Mouse (Mus musculus) brown adipose tissue, adult 24 weeks (tissue): ENCODE measurements at regions not wholly inside any gene's neighbourhood (a gene's known extent, or its start where the extent isn't known, plus 50 kb on each side); places are given as distances from the start of the nearest gene placed in this dataset.

Experiments
- H3K27ac ChIP-seq: fragments of 200-500 bp; replicated peaks from 2 replicates; pipeline ENCODE4 v1.5.1; 2012; ENCODE audit warnings: low read depth, mild to moderate bottlenecking, low read length
- H3K4me1 ChIP-seq: fragments of 200-500 bp; 2 replicates; pipeline ENCODE4 v1.6.1; 2012; ENCODE audit warnings: low read length, mixed read lengths; ENCODE audit not compliant: control insufficient read depth, insufficient read depth, insufficient read length
- H3K4me3 ChIP-seq: fragments of 200-500 bp; 2 replicates; pipeline ENCODE4 v1.5.1; 2012; ENCODE audit warnings: low read depth, mild to moderate bottlenecking, low read length, moderate library complexity; ENCODE audit not compliant: insufficient read depth

DNA sequence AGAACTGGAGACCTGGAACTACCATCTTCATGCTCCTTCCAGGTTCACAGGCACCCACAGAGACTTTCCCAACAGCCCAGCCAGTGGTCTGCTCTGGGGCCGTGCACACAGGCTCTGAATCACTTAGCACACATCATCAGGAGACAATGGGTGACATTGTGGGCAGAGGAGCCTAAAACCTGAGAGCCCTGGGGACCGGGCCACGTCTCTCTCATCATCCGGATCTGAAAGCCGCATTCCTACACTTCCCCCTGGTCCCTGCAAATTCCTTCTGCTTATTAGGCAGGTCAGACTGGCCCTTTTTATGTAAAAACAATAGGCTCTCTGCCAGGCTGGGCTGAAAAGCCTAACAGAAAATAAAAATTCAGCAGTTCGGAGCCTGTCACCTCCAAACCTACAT, 119.6 kb upstream of the Tbx3 start:
- Histone ChIP-seq H3K27ac (no peak overlapping the region), H3K4me1 (peaks cover 10% of the 10 kb centered on the region; the same call in 1 of the 2 replicates)

DNA sequence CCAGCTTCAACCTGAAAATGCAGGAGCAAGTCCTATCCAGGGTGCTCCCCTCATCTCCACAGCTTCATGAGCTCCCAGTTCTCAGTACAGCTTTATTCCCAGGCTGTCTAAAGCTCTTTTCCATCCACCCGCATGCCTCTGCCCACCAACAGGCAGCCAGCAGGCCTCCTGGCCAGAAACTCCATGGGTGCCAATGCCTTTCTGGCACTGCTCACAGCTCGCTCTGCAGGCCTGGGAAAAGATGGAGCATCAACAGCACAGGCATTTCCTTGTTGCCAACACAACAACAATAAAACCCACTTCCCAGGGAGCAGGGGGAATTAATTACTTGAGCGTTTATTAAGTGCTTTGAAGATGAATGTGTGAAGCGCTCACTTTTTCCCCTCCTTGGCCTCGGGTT, 117.0 kb upstream of the Tbx3 start:
- no peak overlapping the region for H3K27ac ChIP-seq
- H3K4me1 ChIP-seq: peaks cover 10% of the 10 kb centered on the region; the same call in 1 of the 2 replicates
- H3K4me3 ChIP-seq: no peak overlapping the region

More for the DNA sequence above, 119.6 kb upstream of the Tbx3 start:
- no peak overlapping the region for H3K4me3 ChIP-seq

DNA sequence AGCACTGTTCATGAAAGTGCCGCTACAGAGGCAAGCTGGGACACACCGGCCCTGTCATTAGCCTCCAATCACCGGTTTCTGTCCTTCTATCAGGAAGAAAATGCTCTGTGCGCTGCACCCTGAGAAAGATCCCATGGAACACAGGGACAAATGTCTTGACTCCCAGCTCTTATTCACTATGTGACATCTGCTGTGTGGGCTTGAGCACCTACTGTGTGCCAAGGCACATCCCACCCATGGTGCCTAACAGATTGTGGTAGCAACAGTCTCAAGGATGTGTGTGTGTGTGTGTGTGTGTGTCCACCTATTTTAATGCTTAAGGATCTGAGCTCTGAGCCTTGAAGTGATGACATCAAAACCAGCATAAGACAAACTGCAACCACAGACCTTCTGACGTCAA, 113.4 kb upstream of the Tbx3 start:
- Histone ChIP-seq H3K27ac (no peak overlapping the region), H3K4me1 (peaks cover 10% of the 10 kb centered on the region; the same call in 1 of the 2 replicates), H3K4me3 (no peak overlapping the region)

DNA sequence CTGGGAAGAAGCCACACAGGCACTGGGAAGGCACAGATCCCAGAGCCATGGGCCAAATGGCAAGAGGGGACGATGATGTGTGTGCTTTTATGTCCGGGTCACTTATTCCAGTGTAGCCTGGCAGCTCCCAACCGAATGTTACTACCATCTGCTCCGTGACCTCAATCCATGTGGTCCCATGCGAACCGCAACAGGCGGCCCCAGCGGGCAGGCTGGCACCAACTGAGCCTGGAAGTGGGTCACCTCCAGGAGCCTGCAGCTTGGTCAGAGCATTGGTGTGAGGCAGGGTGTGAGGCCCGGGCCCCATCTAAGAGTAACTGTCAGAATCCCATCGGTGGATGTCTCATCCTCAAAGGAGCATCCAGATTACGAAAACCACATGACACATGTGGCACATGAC, 110.8 kb upstream of the Tbx3 start:
- Histone ChIP-seq H3K27ac (no peak overlapping the region), H3K4me1 (peaks cover 9% of the 10 kb centered on the region; the same call in 1 of the 2 replicates), H3K4me3 (no peak overlapping the region)

DNA sequence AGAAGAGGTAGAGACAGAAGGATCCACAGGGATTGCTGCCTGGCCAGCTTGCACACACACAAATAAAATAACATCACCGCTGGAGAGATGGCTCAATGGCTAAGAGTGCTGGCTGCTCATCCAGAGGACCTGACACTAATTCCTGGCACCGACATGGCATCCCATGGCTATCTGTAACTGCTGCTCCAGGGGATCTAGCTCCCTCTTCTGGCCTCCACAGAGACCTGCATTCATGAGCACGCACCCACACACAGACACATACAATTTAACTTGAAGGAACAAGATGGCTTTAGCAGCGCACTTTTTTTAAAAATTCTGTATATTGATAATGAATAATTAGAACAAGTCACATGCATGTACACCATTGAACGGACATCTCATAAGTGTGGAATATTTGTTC, 110.1 kb upstream of the Tbx3 start:
- Histone ChIP-seq H3K4me3 (no peak overlapping the region), H3K27ac (no peak overlapping the region), H3K4me1 (peaks cover 3% of the 10 kb centered on the region; the same call in 1 of the 2 replicates)

DNA sequence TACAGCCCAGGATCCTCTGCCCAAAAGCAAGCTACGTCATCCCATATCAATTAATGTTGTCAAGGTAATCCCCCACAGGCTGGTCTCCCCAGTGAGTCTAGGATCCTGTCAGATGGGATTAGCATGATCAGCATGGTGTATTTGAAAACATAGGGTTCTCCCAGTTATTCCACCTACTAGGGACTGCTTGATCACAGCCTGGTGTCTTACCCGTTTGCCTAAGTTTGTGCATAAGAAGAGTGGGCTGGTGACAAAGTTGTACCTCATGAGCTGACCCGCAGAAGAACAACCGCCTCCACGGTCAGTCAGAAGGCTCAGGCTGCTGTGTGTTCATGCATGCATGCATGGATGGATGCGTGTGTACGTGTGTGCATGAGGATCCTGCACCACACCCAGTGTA, 108.9 kb upstream of the Tbx3 start:
- no peaks in the 10 kb centered on the region for H3K4me1 ChIP-seq
- H3K27ac ChIP-seq: no peak overlapping the region
- no peak overlapping the region for H3K4me3 ChIP-seq

DNA sequence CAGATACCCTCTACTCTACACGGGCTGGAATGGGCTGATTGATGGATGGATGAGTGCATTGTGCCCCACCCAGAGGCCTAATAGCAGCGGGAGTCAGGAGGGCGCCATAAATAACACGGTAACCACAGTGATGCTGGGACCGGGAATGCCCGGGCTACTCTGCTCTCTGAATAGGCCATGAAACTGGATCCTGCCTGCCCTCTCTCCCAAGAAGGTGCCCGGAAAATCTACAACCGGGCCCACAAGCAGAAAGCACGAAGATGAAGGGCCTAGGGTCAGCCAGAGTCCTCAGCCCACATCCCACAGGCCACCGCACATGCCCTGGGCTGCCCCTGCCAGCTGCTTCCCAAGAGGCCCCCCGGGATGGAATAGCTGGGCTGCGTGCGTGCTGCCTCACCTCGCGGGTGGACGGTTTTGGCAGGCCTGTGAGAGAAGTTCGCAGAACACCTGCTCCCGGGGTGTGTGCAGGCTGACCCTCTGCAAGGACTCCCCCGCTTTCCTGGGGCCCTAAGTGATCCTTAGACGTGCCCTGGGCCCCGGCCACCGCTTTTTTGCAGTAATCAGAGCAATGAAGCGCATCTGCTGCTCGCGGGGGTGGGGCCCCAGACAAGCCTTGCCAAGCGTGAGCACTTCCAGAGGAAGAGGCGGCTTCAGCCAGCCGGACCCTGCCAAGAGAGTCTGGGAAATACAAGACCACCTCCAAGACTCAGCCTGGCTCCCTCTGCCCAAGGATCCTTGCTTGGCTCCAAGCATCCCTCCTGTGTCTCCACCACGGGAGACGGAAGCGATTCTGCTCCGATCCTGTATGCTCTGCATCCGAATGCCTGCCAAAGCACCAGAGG, 106.7 kb upstream of the Tbx3 start:
- no peak overlapping the region for H3K27ac ChIP-seq
- H3K4me1 ChIP-seq: no peaks in the 10 kb centered on the region
- H3K4me3 ChIP-seq: no peak overlapping the region

DNA sequence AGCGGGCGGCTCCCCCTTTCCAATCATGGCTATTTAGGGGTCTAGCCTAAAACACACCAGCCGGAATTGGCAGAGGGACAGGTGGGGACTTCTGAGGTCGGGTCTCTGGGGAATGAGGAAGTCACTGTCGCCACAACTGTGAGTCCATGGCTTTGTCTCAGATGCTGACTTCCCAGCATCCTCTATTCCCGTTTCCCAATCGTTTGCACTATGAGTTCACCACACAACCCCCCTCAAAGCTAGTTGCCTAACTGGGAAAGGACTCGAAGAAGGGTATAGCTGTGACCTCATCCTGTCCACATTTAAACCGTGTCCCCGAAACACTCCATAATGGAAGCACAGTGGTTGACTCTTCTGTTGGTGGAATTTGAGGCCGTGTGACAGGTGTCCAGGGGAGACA, 102.8 kb upstream of the Tbx3 start:
- H3K4me3 ChIP-seq: no peak overlapping the region
- H3K4me1 ChIP-seq: no peaks in the 10 kb centered on the region
- no peak overlapping the region for H3K27ac ChIP-seq

DNA sequence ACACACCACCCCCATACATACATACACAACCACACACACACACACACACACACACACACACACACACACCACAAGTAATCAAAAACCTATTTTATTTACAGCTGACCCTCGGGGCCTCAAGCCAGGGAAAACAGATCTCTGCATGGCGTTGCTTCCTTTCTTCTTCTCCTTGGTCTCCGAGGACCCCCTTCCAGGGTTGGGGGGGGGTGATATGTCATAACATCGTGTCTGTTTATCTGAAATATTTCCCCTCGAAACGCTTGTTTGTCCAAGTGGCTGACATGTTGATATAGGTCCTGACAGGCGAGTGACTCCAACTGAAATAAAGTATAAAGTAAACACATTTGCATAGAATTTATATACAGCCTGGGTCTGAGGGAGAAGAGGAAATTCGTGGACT, 100.4 kb upstream of the Tbx3 start:
- no peak overlapping the region for H3K27ac ChIP-seq
- H3K4me1 ChIP-seq: no peaks in the 10 kb centered on the region
- H3K4me3 ChIP-seq: no peak overlapping the region

DNA sequence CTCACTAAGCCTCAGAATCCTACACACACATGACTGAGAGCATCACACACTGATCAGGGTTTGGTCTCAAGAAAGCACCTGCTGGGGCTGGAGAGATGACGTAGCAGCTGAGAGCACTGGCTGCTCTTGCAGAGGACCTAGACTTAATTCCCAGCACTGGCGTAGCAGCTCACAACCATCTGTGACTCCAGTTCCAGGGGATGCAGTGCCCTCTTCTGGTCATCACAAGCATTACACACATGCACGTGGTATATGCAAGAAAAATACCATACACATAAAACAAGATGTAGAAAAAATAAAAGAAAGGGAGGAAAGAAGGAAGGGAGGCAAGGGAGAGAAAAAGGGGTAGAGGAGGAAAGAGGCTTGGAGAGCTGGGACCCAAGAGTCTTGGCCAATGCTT, 98.8 kb upstream of the Tbx3 start:
- H3K4me1 ChIP-seq: no peaks in the 10 kb centered on the region; the same call in 1 of the 2 replicates
- no peak overlapping the region for H3K27ac ChIP-seq
- H3K4me3 ChIP-seq: no peak overlapping the region

DNA sequence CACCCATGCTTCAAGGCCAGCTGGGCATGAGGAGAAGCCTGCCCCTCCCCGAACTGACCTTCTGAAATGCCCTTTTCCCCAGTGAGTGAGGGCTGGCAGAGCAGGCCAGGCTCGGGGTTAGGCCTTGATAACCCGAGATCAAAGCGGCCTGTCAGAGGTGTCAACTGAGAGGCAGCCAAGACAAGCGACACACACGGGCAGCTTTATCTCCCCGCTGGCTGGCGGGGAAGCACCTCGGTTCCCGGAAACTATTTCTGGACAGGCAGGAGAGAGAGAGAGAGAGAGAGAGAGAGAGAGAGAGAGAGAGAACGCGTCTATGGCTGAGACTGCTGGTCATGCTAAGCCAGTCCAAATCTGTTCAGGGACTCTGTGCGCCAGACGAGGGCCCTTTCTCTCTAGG, 95.3 kb upstream of the Tbx3 start:
- Histone ChIP-seq H3K27ac (no peak overlapping the region), H3K4me1 (no peaks in the 10 kb centered on the region; the same call in 1 of the 2 replicates), H3K4me3 (no peak overlapping the region)

DNA sequence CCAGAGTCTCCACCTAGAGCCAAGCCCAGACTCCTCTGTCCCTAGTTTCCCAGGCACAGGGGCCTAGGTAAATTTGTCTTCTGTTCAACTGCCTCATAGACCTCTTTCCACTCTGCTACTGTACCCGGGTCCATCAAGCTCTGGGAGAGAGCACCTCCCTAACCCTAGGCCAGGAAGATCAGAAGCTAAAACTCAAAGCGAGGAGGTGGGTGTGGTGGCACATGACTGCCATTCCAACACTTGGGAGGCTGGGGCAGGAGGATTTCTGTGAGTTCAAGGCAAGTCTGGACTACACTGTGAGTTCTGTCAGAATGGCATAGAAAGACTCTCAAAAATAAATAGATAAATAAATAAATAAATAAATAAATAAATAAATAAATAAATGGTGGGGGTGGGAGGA, 91.2 kb upstream of the Tbx3 start:
- no peak overlapping the region for H3K4me3 ChIP-seq
- H3K27ac ChIP-seq: no peak overlapping the region
- no peaks in the 10 kb centered on the region; the same call in 1 of the 2 replicates for H3K4me1 ChIP-seq

DNA sequence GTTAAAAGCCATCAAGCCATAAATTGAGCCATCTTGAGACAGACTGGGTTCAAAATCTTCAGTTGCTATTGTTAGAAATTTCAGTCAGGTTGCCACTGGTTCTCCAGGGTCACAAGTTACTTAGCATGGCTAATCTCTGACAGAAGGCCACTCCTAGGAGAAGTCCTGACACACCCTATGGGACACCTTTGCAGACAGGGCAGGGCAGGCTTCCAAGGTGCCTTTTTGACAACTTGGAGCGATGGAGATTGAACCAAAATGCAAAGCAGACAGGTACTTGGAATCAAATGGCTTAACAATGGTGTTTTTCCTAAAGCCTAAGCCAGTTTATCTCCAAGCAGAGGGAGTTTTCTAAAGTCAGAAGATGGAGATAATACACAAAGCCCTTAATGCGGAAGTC, 90.7 kb upstream of the Tbx3 start:
- Histone ChIP-seq H3K4me1 (no peaks in the 10 kb centered on the region; the same call in 1 of the 2 replicates), H3K4me3 (no peak overlapping the region), H3K27ac (no peak overlapping the region)

DNA sequence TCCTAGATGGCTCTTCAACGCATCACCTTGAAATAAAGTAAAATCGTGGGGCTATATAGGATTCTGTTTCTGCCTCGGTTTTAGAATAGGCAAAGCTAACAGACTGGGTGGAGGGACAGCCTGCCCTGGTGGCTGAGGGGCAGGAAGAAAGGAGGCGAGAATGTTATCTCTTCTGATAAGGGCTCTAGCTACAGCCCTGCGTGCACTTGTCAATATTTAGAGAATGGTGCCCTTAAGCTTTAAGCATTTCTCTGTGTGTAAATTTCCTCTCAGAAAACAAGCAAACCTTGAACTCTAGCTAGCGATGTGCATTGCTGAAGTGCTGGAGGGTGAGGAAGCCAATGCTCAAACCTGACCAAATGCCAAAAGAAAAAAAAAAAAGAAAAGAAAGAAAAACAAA, 90.1 kb upstream of the Tbx3 start:
- no peaks in the 10 kb centered on the region; the same call in 1 of the 2 replicates for H3K4me1 ChIP-seq
- no peak overlapping the region for H3K27ac ChIP-seq
- H3K4me3 ChIP-seq: no peak overlapping the region

DNA sequence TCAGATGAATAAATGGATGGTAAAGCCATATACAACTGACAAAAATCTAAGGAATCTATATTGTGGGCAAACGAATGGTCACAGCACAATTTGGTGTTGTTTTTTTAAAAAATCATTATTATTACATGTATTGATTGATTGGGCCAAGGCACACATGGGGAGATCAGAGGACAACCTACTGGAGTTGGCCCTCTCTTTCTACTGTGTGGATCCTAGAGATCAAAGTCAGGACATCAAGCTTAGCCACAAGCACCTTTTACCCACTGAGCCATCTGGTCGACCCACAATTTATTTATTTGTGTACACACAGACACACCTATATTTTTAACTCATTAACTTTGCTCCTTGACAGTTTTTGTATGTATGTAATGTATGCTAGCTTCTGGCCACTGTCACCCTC, 89.7 kb upstream of the Tbx3 start:
- no peak overlapping the region for H3K27ac ChIP-seq

DNA sequence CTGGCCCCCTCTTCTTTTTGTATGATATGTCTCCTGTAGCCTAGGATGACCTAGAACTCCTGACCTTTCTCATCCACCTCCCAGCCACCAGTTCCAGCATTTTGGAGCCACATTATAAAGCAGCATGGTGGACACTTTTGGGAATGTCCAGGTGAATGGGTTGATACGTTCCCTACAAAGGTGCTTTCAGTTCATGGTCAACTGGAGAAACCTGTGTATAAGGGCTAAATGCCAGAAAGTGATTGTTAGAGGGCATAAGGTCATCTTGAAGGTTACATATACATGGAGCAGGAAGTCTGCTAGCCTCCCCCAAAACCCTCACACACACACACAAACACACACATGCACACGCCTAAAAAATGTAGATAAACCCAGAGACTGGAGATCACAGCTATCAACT, 86.1 kb upstream of the Tbx3 start:
- Histone ChIP-seq H3K27ac (no peak overlapping the region), H3K4me3 (no peak overlapping the region), H3K4me1 (no peaks in the 10 kb centered on the region)

More for the DNA sequence above, 89.7 kb upstream of the Tbx3 start:
- Histone ChIP-seq H3K4me1 (no peaks in the 10 kb centered on the region), H3K4me3 (no peak overlapping the region)
